Mouse (Mus musculus): ENCODE measurements around the gene Cops7a. TPM values are rescaled to one million over a fixed set of nuclear protein-coding genes. Genes with fewer than 3 reads are reported as not detected.

The Cops7a gene
- total RNA-seq, 2 experiments from 2014 or later, result 99.9 to 105 TPM

DNA sequence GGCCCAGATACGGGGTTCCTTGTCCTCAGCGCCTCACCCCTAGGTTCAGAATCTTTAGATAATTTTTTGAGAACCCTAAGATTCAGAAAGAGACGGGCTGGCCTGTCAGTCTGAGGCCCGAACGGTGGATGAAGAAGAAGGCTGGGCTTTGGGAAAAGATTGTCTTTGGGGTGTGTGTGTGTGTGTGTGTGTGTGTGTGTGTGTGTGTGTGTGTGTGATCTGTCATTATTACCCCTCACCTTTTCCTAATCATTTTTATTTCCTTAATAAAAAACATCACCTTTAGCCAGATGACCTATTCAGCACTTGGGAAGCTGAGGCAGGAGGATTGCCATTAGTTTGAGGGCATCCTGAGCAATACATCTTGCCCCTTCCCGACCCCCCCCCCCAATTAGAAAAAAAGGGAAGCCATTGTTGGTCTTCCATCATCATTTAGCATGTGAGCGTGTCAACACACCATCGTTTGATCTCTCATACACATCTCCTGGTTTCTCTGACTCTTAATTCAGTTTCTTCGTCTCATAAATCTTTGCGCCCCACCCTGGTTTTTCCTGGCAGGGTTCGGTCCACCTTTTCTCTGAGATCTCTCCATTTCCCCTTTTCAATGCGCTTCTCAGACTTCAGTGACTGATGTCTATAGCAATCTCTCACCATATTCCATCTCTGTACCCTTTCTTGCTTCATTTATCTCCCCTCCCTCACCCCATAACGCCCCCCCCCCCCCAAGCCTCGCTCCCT lies 46.3 kb downstream of the Cops7a start:
- no peak for DNase-seq

DNA sequence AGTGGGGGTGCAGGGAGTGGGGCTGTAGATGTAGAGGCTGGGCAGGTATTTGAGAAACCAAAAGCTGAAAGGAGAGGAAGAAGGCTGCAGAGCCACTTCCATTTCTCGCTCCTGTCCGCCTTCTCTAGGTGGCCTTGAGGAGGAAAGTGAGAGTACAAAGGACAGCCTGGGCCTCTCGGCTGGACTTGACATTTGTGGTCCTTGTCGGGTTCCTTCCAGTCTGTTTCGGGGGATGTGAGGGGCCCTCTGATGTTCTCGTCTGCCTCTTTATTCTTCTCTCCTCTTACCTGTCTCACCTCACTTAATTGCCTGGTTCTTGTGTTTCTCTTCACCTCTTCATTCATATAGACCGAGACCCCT lies 47.0 kb downstream of the Cops7a start:
- DNase-seq, result no peak

DNA sequence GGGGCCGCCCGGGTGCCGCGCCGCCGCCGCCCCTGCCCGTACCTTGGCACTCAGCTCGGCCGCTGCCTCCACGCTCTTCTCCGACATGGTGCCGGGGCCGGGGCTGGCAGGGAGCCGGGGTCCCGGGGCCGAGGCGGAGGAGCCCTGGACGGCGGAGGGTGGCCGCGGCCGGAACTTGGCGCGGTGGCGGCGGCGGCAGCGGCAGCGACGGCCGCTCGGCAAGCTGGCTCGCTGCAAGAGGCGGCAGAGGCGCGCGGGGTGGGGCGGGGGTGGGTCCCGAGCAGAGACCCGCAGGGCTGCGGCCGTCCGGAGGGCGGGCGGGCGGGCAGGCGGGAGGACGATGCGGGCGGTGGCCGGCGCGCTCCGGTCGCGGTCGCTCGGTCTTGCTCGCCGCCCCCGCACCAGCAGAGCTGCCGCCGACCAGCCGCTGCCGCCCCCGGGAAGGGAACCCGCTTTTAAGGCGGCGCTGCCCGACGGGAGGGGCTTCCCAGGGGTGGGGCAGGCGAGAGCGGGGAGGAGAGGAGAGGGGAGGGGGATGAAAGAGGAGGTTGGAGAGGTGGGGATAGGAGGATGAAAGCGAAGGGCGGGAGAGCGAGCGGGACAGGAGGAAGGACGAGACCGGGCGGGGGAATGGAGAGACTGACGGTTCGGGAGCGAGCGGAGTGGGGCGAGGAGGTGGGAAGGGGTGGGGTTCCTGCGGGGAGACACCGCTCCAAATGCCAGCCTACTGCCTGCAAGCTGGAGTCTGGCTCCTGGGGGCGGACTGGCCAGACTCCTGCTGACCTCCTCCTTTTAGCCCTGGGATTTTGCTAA lies 47.6 kb downstream of the Cops7a start:
- peak; percentile 88 for DNase-seq

DNA sequence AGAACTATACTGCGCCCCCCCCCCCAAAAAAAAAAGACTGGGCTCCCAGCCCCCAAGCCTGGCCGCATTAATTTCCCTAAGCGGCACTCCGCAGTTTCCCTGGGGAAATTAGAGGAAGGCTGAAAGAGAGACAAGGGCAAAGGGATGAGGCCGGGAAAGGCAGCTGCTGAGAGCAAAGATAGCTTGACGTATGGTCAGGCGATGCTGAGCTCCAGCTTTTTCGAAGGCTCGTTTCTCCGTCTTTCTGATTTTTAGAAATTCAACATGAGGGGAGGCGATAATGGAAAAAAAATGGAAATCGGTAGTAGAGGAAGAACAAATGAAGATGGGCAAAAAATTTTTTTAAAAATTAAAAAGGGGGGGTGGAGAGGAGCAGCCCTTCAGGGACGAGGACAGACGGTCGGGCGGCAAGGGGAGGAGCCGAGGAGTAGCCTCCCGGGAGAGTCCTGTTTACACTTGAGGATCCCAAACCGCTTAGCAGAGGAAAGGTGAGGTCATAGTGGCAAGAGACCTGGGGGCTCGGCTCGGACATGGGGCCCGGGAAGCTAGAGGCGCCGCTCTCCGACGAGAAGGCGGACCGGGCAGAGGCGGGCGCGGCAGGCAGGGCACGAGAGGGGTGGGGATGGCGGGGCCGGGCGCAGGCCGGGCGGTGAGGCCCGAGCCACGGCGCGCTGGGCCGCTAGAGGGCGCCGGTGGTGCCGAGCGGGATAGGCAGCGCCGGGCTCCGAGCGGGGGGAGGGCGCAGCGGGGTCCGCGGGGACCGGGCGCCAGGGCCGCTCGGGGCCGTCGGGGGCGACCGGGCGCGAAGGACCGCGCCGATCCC lies 48.4 kb downstream of the Cops7a start:
- peak; percentile 98 for DNase-seq

DNA sequence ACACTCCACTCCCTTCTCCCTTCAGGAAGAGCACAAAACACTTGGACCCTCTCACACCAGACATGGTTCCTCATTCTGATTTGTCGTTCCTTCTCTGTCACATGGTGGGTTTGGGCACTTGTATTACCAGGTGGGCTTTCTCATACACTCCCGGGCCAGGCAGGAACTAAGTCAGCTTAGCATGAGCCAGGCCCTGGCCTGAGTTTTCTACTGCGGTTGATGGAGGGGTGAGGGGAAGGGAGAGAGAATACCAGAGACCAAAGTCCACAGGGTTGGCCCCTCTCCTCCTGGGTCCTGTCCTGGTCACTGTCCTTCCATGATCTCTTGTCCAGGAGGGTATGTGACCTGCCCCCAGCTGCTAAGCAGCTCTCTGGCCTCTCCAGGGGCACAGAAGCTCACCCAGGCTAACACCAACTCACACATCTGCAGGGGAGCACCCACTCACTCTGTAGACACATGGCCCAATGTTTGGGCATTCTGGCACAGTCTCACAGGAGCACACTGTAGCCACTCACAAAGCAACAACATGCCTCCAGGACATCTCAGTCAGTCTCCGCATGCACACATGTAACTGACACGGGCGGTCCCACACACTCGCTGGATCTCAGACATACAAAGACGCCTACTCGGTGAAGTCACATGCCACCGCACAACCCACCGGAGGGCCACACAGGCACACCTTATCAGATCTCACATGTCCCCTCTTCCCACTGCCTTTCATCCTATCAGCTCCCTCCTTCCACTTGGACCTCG lies 49.2 kb downstream of the Cops7a start:
- no peak for DNase-seq

DNA sequence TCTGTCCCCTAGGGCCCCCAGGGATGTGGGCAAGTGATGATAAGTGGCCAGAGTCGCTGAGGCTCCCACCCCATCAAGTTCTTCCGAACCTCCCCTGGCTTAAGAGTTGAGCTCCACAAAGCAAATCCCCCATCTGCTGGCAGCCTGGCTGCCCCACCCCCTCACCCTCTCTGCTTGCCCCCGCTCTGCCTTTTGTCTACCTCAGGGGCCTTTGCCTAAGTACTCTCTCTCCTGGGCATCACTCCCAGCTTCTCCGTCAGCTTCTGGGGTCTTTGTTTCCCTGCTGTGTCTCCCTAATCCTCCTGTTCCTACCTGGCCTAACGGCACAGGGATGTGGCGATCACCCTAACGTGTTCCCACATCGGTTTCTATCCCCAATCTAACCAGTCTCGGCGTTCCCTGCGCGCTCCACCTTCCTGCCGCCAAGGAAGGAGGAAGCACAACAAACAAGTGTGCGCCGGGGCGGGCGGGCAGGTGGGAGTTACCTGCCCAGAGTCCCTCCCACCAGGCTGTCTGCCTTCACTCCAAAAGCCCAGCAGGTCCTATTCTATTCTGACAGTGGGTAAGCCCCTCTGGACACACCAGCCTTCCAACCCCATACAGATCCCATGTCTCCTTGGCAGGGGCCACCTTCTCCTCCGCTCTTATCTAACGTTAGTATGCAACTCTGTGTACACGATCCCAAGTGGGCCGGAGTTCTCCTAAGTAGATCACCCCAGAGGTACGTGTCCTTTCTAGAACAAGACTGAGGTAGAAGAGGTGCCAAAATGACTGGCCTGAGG lies 50.0 kb downstream of the Cops7a start:
- DNase-seq, result no peak

DNA sequence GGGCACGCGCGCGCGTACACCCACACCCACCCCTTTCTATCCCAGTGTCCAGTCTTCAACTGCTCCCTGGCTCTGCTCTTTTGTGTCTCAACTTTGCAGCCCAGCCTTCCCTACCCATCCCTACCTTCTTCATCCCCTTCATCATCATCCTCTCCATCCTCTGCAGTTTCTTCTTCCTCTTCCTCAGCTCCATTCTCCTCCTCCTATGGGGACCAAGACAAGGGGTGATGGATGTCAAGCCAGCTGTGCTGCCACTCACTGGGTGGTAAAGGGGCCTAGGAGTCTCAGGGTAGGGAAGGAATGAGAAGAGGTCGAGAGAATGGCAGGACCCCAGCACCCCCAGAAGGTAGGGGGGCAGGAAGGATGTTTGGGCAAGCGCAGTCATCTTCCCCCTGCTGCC lies 50.8 kb downstream of the Cops7a start:
- no peak for DNase-seq

DNA sequence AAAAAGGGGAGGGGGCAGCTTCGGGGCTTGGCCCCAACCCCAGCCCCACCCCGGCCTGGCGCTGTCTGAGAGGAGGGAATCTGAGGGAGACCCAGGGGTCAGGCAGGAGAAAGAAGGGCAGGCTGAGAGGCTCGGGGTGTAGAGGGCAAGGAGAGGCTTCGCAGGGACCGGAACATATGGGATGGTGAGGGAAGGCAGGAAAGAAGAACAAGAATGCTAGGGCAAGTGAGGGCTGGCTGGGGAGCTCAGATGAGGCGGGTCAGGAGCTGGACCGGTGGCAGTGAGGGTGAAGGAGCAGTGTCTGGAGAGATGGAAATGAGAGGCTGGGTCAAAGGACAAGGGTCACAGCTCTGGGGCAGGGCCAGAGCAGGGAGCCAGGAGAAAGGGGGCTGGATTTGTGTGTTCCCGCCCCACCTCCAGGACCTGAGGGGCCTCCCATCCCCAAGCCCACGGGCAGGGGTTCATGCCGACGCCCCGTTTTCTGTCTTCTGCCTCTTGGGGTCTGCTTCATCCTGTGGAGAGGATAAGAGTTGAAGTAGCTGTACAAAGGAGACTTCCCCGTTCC lies 51.5 kb downstream of the Cops7a start:
- no peak for DNase-seq

DNA sequence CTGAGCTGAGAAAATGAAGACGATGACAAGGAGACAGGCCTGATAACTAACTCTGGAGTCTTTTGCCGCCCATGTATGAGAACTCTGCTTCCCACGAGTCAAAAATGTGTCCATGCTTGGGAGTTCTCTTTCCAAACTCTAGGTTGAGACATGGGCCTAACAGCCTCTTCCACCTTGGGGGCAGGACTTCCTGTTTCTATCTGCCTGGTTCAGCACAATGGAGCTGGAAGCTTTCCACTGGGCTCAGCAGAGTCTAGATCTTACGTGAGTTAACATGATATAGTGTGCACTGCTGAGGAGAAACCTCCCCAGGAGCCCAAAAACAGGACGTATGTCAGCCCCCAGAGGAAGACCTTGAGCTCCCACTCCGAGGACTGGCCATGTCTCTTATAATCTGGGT lies 52.1 kb downstream of the Cops7a start:
- no peak for DNase-seq

DNA sequence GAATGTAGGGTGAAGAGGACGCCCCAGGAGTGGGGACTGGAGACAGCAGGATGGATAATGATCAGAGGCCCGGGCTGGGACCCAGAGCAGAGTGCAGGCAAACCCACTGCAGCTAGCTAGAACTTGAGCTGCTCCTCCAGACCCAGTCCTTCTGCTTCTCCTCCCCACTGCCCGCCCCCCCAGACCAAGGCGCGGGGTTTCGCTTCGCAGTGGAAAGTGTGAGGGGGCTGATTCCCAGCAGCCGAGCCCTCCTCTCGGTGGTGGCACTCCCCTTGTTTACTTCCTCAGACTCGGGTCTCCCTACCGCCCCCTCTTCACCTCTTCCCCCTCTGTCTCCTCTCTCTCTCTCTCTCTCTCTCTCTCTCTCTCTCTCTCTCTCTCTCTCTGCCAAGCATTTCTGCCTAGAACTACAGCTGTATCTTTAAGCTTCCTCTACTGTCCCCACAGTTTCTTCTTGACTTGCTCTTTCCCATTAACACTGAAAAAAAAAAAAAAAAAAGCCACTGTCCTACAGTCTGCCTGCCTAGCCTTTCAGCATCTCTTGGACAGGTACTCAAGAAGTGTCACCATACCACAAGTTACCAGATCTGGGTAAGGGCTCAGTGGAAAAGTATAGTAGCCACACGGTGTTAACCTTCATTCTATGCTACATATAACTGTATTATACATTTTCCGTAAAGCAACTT lies 53.7 kb downstream of the Cops7a start, which contains the start of gene Lag3:
Lag3 (minus strand) TSS at position 173 of the 686 bp plus-strand sequence.
- DNase-seq, result no peak

DNA sequence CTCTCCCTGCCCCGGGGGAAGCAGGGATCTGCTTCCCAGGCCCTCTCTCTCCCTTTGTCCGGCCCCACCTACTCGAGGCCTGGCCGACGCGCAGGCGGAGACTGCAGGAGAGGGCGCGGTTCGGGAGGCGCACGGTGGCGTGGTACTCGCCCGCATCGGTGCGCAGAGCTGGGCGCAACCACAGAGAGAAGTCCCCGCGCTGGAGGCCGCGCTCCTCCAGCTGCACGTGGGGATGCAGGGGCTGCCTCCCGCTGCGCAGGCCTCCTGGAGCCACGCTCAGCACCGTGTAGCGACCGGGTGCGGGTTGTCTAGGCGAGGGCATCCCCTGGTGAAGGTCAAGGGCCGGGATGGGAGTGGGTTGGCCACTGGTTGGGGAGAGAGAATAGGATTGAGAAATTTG lies 55.3 kb downstream of the Cops7a start:
- no peak for DNase-seq

Other genes starting within 250 kb of the Cops7a start
- gene Ptpn6, start 226.8 kb downstream of the Cops7a start, total RNA-seq (2021), result 1 to 10 TPM; 1.8 to 3.8 TPM
- gene Grcc10, start 224.2 kb downstream of the Cops7a start, total RNA-seq (2021), result 100 to 1,000 TPM; 213 to 226 TPM
- not detected for gene Gm45234, start 209.5 kb downstream of the Cops7a start, total RNA-seq (2021)
- gene Atn1, start 209.0 kb downstream of the Cops7a start, total RNA-seq (2021), result 10 to 100 TPM; 37.6 to 46.7 TPM
- gene Eno2, start 195.9 kb downstream of the Cops7a start, total RNA-seq (2021), result 1 to 10 TPM; 2.9 to 6.5 TPM
- gene Lrrc23, start 185.8 kb downstream of the Cops7a start, total RNA-seq (2021), result not detected
- gene Spsb2, start 156.9 kb downstream of the Cops7a start, total RNA-seq (2021), result 1 to 10 TPM; 3.5 to 6.5 TPM
- gene Tpi1, start 151.2 kb downstream of the Cops7a start, total RNA-seq (2021), result 1,000 to 10,000 TPM; 2,520 to 2,805 TPM
- 10 to 100 TPM; 66.2 to 66.4 TPM for gene Usp5, start 136.1 kb downstream of the Cops7a start, total RNA-seq (2021)
- 10 to 100 TPM; 13.5 to 14.3 TPM for gene Cdca3, start 136.0 kb downstream of the Cops7a start, total RNA-seq (2021)
- 1 to 10 TPM; 8.4 to 9.4 TPM for gene Gnb3, start 125.3 kb downstream of the Cops7a start, total RNA-seq (2021)
- 10 to 100 TPM; 33.3 to 41.5 TPM for gene P3h3, start 107.8 kb downstream of the Cops7a start, total RNA-seq (2021)
- 1 to 10 TPM in 1 of 2 experiments, under 1 TPM in 1; 0.38 to 1.1 TPM for gene Gpr162, start 101.6 kb downstream of the Cops7a start, total RNA-seq (2021)
- gene Cd4, start 77.3 kb downstream of the Cops7a start, total RNA-seq (2021), result 1 to 10 TPM in 1 of 2 experiments, under 1 TPM in 1; 0.61 to 2.1 TPM
- under 1 TPM; 0.56 to 0.68 TPM for gene Lag3, start 53.8 kb downstream of the Cops7a start, total RNA-seq (2021)
- 100 to 1,000 TPM; 273 to 298 TPM for gene Ptms, start 45.4 kb downstream of the Cops7a start, total RNA-seq (2021)
- 100 to 1,000 TPM; 252 to 255 TPM for gene Mlf2, start 34.2 kb downstream of the Cops7a start, total RNA-seq (2021)
- under 1 TPM; 0.61 TPM for gene Pianp, start 31.2 kb upstream of the Cops7a start, total RNA-seq (2021)
- 10 to 100 TPM; 21.9 to 27.4 TPM for gene Zfp384, start 43.6 kb upstream of the Cops7a start, total RNA-seq (2021)
- 10 to 100 TPM; 33.4 to 42.7 TPM for gene Ing4, start 74.2 kb upstream of the Cops7a start, total RNA-seq (2021)
- 1 to 10 TPM; 2.7 to 4.7 TPM for gene Acrbp, start 84.2 kb upstream of the Cops7a start, total RNA-seq (2021)
- under 1 TPM; 0.16 to 0.41 TPM for gene Lpar5, start 102.4 kb upstream of the Cops7a start, total RNA-seq (2021)
- 100 to 1,000 TPM; 108 to 125 TPM for gene Chd4, start 130.4 kb upstream of the Cops7a start, total RNA-seq (2021)
- gene Nop2, start 166.4 kb upstream of the Cops7a start, total RNA-seq (2021), result 10 to 100 TPM; 16.0 to 21.1 TPM
- gene Iffo1, start 179.7 kb upstream of the Cops7a start, total RNA-seq (2021), result 10 to 100 TPM; 50.8 to 60.1 TPM
- 1,000 to 10,000 TPM; 7,536 to 8,309 TPM for gene Gapdh, start 200.9 kb upstream of the Cops7a start, total RNA-seq (2021)
- 10 to 100 TPM; 28.3 to 41.5 TPM for gene Ncapd2, start 226.2 kb upstream of the Cops7a start, total RNA-seq (2021)
- 100 to 1,000 TPM; 212 to 236 TPM for gene Mrpl51, start 226.3 kb upstream of the Cops7a start, total RNA-seq (2021)

All from gastrocnemius, postnatal 10 days (tissue).